Mouse (Mus musculus): ENCODE measurements around the gene Pglyrp1. TPM values are rescaled to one million over a fixed set of nuclear protein-coding genes. Genes with fewer than 3 reads are reported as not detected.
A peak's percentile ranks its signal among the peaks of the same experiment; 100 is the strongest.
"Not testable (repeated sequence)": the region's sequence is repeated elsewhere in the genome, so short reads cannot be mapped to it uniquely, and the experiment has no call there.

Gene Pglyrp1
- total RNA-seq (2021) = 10 to 100 TPM; 28.4 to 35.0 TPM
- long read RNA-seq, experiment 1, transcript Pglyrp1-201 (3 exons, 694 nt) = major isoform, 6 of 7 reads
- long read RNA-seq, experiment 1, partial matches to known transcripts = 1 of 7 reads
- long read RNA-seq, experiment 1, other reads (novel, unspliced or antisense) = 0 of 7 reads
- long read RNA-seq, experiment 2, transcript Pglyrp1-201 (3 exons, 694 nt) = major isoform, 11 of 19 reads
- long read RNA-seq, experiment 2, partial matches to known transcripts = 7 of 19 reads
- long read RNA-seq, experiment 2, other reads (novel, unspliced or antisense) = 0 of 19 reads

DNA sequence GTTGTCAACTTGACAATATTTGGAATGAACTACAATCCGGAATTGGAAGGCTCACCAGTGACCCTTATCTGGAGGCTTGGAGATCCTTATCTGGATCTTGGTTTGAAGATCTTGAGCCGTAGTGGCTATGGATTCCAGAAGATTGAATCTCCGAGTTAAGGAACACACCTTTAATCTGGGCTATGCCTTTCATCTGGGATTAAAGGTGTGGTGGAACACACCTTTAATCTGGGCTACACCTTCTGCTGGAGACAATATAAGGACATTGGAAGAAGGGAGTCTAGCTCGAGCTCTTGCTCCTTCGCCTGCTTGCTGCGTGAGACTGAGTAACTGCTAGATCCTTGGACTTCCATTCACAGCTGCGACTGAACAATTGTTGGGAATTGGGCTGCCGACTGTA is at the start of gene Pglyrp1:
Pglyrp1 (plus strand) TSS at position 301 of the 400 bp plus-strand sequence.
- not testable (repeated sequence) for DNase-seq (ENCODE audit: low spot score in 2 of 2)

DNA sequence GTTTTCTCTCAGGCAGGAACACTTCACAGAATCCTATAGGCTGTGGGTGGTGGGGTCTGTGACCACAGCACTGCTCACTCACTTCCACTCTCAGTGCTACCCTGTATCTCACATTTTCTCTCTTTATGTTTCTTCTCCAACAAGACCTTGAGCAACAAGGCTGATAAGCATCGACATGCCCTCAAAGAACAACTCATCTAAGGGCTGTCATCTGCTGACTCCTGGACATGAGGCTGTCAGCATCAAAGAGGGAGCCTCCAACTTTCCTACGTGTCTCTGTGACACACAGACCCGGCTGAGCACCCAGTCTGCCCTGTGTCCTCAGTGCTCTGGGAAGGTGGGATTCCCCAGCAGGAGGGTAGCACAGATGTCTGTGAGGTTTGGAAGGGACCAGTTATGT is 49.6 kb upstream of the Pglyrp1 start, which contains the start of gene Psg17:
Psg17 (minus strand) TSS at position 101 of the 400 bp plus-strand sequence.
- no peak for DNase-seq (ENCODE audit: low spot score in 2 of 2)

- no peak for DNase-seq (ENCODE audit: low spot score in 2 of 2)
Measured at GRCm38 (mm10) chr7:18827792-18828546, 43.2 kb upstream of the Pglyrp1 start.

DNA sequence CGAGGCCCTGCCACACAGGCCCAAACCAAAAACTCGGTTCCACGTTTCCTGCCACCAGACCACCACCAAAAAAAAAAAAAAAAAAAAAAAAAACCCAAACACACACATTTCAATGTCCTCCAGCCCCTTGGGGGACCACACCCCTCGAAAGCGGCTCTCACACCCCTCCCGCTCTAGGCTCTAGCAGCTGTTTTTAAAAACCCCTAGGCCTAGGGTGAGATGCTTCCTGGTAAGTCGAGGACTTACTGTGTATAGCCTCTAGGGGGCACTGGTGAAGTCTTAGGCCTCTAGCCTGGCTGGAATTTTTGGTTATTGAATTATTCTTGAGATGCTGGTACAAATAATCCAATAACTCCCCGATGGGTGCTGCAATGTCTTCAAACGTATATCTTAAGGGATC is 42.5 kb upstream of the Pglyrp1 start:
- no peak for DNase-seq (ENCODE audit: low spot score in 2 of 2)

GRCm38 (mm10) chr7:18829545-18829944 is 41.6 kb upstream of the Pglyrp1 start:
- no peak for DNase-seq (ENCODE audit: low spot score in 2 of 2)

DNA sequence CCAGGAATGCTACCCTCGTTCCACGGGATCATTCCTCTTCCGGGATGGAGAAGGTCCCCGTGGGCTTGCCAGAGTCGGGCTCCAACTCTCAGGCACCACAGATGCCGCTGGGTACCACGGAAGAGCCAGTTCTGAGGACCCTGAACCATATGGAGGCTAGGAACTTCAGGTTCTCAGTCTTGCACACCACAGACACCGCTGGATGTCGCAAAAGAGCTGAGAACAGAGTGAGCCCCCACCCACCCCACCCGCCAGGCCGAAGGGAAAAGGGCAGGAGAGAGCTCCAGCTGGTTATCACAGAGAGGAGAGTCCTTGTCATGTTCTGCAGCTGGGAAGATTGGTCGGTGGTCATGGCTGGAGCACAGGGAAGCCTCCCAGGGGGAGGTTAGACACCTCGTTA is 38.8 kb upstream of the Pglyrp1 start:
- no peak for DNase-seq (ENCODE audit: low spot score in 2 of 2)

DNA sequence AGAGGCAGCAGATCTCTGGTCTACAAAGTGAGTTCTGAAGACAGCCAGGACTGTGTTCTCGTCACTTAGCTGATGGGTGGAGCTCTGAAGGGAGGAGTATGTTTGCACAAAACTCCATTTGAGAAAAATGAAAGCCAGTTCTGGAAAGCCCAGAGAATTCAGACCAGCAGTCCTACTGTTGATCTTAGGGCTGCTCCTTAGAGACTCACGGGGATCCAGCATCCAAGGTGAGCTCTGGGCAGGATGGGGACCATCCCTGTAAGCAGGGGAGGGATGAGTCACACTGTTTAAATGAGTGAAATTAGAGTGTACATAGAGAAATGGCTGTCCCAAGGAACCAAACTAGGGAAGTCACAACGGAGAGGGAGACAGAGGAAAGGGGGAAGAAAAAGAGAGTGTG is 31.3 kb upstream of the Pglyrp1 start, which contains the start of gene Mill2:
Mill2 (plus strand) TSS at position 102 of the 400 bp plus-strand sequence.
- DNase-seq (ENCODE audit: low spot score in 2 of 2) = no peak

- peak in 1 of 2 experiments; percentile 14 for DNase-seq (ENCODE audit: low spot score in 2 of 2)
Measured at GRCm38 (mm10) chr7:18840386-18841173, 30.6 kb upstream of the Pglyrp1 start.

DNA sequence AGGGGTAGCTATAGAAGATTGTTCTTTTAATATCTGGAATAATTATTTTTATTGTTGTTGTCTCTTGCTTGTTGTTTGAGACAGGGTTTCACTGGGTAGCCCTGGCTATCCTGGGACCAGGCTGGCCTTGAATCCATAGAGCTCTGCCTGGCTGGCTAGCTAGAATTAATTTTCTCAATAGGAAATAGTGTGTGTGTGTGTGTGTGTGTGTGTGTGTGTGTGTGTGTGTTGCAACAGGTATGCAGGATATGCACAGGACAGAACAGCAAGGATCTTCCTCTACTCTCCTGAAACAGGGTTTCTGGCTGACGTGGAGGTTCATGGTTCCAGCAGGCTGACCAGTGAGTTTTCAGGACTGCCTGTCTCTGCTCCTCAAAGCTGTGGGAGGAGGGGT is 30.0 kb upstream of the Pglyrp1 start:
- DNase-seq (ENCODE audit: low spot score in 2 of 2) = no peak

- DNase-seq (ENCODE audit: low spot score in 2 of 2) = no peak
Measured at GRCm38 (mm10) chr7:18844811-18845210, 26.3 kb upstream of the Pglyrp1 start.

DNA sequence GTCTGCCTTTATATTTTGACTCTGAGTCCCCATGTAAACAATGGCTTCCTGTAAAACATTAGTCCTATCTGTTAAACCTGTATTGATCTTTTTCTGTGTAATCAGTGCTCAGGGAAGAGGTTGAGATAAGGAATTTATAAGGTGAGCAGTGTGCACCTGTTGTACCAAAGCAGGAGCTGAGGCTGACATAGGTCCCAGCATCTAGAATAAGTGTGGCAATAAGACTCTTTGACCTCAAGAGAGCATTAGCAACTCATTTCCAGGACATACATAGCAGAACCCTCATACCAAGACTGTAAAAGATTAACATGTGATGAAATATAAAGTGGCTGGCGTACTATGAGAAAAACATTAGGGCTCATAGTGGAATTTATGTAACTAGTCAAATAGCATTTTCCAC is 22.7 kb upstream of the Pglyrp1 start:
- no peak for DNase-seq (ENCODE audit: low spot score in 2 of 2)

DNA sequence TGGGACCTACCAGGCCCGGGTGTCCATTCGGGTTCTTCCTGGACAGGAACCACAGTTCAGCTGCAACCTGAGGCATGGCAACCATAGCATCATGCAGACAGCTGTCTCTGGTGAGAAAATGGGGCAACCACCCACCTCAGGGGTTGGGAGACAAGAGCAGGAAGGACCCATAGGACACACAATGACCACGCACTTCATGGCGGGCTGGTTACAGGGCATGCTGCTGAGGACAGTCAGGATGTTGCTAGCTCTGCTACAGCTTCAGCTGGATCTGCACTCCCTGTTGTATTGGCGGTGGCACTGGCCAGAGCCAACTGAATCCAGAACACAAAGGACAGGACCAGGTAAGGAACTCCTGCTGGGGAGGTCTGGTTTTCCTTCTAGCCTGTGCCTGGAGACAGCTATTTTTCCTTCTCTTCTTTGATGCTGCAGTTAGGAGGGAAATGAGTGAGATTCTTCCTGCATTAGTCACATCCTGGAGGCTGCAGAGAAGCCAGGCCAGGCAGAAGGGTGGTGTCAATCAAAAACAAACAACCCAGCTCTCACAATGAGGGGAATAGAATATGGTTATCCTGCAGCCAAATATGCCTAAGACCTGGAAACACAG is 12.7 kb upstream of the Pglyrp1 start:
- no peak for DNase-seq (ENCODE audit: low spot score in 2 of 2)

- DNase-seq (ENCODE audit: low spot score in 2 of 2) = no peak
Measured at GRCm38 (mm10) chr7:18862801-18863200, 8.3 kb upstream of the Pglyrp1 start.

- DNase-seq (ENCODE audit: low spot score in 2 of 2) = no peak
Measured at GRCm38 (mm10) chr7:18868491-18868890, 2.6 kb upstream of the Pglyrp1 start.

DNA sequence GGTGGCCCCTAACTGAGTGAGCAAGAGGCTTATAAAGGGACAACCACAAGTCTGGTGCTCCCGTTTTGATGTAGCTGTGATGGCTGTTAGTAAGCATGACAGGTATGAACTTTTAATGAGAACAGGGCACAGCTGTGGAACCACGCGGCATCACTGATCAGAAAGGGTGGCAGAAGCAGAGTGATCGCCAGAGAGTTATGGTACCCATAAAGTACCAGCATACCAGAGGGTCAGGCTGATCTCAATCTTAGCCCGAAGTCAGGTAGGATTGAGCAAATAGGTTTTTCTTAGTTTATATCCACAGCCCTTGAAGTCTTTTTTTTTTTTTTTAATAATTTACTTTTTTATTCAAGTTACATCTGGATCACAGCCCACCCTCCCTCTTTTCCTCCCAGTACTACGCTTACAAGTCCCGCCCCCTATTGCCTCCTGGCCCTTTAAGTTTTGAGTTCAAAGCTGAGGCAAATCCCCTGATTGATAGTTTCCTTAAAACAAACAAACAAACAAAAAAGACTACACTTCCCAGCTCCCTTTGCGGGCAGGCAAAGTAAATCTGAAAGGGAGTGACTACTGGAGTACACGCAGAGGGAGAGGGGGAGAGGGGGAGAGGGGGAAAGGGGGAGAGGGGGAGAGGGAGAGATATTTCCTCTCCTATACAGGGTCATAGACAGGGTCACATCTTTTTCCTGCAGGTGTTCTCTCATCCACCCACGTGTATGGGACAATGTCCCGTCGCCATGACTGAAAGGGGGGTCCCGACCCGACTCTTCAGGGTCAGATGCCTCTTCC is 1.1 kb downstream of the Pglyrp1 start:
- no peak for DNase-seq (ENCODE audit: low spot score in 2 of 2)

DNA sequence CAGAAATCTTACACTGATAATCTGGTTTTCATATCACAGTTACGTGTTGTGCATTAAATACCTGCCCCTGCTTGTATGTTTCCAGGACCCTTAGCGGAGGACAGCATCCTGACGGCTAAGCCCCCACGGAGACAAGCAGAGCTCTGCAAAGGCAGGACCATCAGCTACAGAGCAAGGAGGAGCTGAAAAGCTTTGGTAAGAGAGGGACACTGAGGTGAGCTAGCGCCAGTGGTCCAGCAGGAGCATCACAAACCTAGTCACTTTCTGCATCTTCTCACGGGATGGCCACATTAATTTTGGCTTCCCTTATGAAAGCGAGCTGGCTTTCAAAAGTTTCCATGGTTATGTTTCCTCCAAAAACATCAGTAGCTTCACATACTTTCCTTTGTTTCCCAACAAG is 1.7 kb downstream of the Pglyrp1 start:
- no peak for DNase-seq (ENCODE audit: low spot score in 2 of 2)

GRCm38 (mm10) chr7:18873253-18873652 is 2.1 kb downstream of the Pglyrp1 start:
- peak; percentile 72 to 74 for DNase-seq (ENCODE audit: low spot score in 2 of 2)

- no peak for DNase-seq (ENCODE audit: low spot score in 2 of 2)
Measured at GRCm38 (mm10) chr7:18875372-18875771, 4.2 kb downstream of the Pglyrp1 start.

DNA sequence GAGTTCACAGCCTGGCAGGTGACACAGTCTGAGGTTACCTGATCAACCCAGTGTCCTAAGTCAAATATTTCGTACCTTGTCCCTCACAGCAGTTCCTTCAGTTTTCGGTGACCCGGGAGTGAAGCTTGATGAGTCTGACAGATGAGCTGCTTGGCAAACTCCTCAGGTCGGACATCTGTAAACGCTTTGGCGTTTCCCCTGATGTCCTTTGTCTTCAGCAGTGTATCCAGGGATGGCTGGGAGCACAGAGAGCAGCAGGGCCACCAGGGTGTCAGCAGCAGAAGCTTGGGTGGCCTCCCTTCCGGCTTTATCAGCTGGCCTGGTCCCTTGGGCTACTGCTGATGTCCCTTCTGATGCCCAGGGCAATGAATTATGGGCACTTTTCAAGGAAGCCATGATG is 7.6 kb downstream of the Pglyrp1 start:
- DNase-seq (ENCODE audit: low spot score in 2 of 2) = no peak

GRCm38 (mm10) chr7:18883991-18884744 is 13.0 kb downstream of the Pglyrp1 start:
- no peak for DNase-seq (ENCODE audit: low spot score in 2 of 2)

All from layer of hippocampus, postnatal 14 days (tissue).